Mouse (Mus musculus) layer of hippocampus, adult 9-11 months (tissue): ENCODE data around the gene Trpm3.

Experiments used
- DNase-seq: peaks from one replicate; pipeline ENCODE4 v3.0.0; 2022

Trpm3 gene

GRCm38 (mm10) chr19:22656466-22657215, 517.8 kb downstream of the Trpm3 start:
- DNase-seq = no peak

- DNase-seq = no peak
Measured at GRCm38 (mm10) chr19:22657251-22657650, 518.4 kb downstream of the Trpm3 start.

- no peak for DNase-seq
Measured at GRCm38 (mm10) chr19:22665401-22665800, 526.6 kb downstream of the Trpm3 start.

GRCm38 (mm10) chr19:22670222-22670621, 531.4 kb downstream of the Trpm3 start:
- DNase-seq = no peak

- no peak for DNase-seq
Measured at GRCm38 (mm10) chr19:22672892-22673291, 534.0 kb downstream of the Trpm3 start.

- no peak for DNase-seq
Measured at GRCm38 (mm10) chr19:22676206-22676605, 537.4 kb downstream of the Trpm3 start.

GRCm38 (mm10) chr19:22682238-22682637, 543.4 kb downstream of the Trpm3 start:
- DNase-seq = no peak

GRCm38 (mm10) chr19:22691995-22692394, 553.1 kb downstream of the Trpm3 start:
- no peak for DNase-seq

- no peak for DNase-seq
Measured at GRCm38 (mm10) chr19:22692553-22692952, 553.7 kb downstream of the Trpm3 start.

- no peak for DNase-seq
Measured at GRCm38 (mm10) chr19:22692956-22693355, 554.1 kb downstream of the Trpm3 start.

GRCm38 (mm10) chr19:22695423-22695822, 556.6 kb downstream of the Trpm3 start:
- DNase-seq = no peak

GRCm38 (mm10) chr19:22698737-22699136, 559.9 kb downstream of the Trpm3 start:
- no peak for DNase-seq

GRCm38 (mm10) chr19:22700871-22701651, 562.2 kb downstream of the Trpm3 start:
- peak; percentile 44 for DNase-seq

- DNase-seq = no peak
Measured at GRCm38 (mm10) chr19:22703876-22704275, 565.0 kb downstream of the Trpm3 start.

GRCm38 (mm10) chr19:22705414-22705813, 566.6 kb downstream of the Trpm3 start:
- no peak for DNase-seq

- DNase-seq = no peak
Measured at GRCm38 (mm10) chr19:22719027-22719426, 580.2 kb downstream of the Trpm3 start.

- DNase-seq = no peak
Measured at GRCm38 (mm10) chr19:22729846-22730245, 591.0 kb downstream of the Trpm3 start.

GRCm38 (mm10) chr19:22730971-22731370, 592.1 kb downstream of the Trpm3 start:
- DNase-seq = no peak

- DNase-seq = no peak
Measured at GRCm38 (mm10) chr19:22736870-22737269, 598.0 kb downstream of the Trpm3 start.

- no peak for DNase-seq
Measured at GRCm38 (mm10) chr19:22739240-22739639, 600.4 kb downstream of the Trpm3 start.

- DNase-seq = peak; percentile 87
Measured at GRCm38 (mm10) chr19:22753311-22753809, 614.5 kb downstream of the Trpm3 start.

- DNase-seq = peak; percentile 17
Measured at GRCm38 (mm10) chr19:22754071-22754470, 615.2 kb downstream of the Trpm3 start.

GRCm38 (mm10) chr19:22754498-22754897, 615.7 kb downstream of the Trpm3 start:
- no peak for DNase-seq

- DNase-seq = no peak
Measured at GRCm38 (mm10) chr19:22758496-22758895, 619.6 kb downstream of the Trpm3 start.
